Mouse (Mus musculus): ENCODE measurements around the gene Cblb. TPM values are rescaled to one million over a fixed set of nuclear protein-coding genes. Genes with fewer than 3 reads are reported as not detected.

The Cblb gene
- polyA plus RNA-seq, 1 experiment from 2014 or later = 7.9 TPM

- H3K9me3 ChIP-seq (replicated peaks) = no peaks in the 10 kb centered on the region
- H3K36me3 ChIP-seq = no peaks in the 10 kb centered on the region
- H3K27me3 ChIP-seq = no peaks in the 10 kb centered on the region
- H3K4me2 ChIP-seq = 0 out of 2 replicates have a peak overlapping the region, but pooled peaks have one; percentile 3
- no peak for ATAC-seq (replicated peaks; ENCODE audit: insufficient number of reproducible peaks, insufficient read depth, low FRiP score, low read depth)
- peak overlapping the region; percentile 65 for H3K27ac ChIP-seq
- no peak overlapping the region for H3K4me3 ChIP-seq
- 0 out of 2 replicates have a peak overlapping the region, but pooled peaks have one; percentile 7 for H3K9ac ChIP-seq
- WGBS = 50% methylated on average over 4 of the region's 4 CpGs
- peaks cover 65% of the 10 kb centered on the region for H3K4me1 ChIP-seq (replicated peaks)
These were observed 28.5 kb downstream of the Cblb start for GRCm38 (mm10) chr16:52059535-52059934.

- Histone ChIP-seq H3K4me1 (replicated peaks) (peaks cover 64% of the 10 kb centered on the region), H3K4me3 (no peak overlapping the region), H3K36me3 (no peaks in the 10 kb centered on the region), H3K9me3 (replicated peaks) (no peaks in the 10 kb centered on the region), H3K4me2 (peak overlapping the region; percentile 41), H3K9ac (no peak overlapping the region), H3K27ac (peak overlapping the region; percentile 72), H3K27me3 (no peaks in the 10 kb centered on the region)
- ATAC-seq (replicated peaks; ENCODE audit: insufficient number of reproducible peaks, insufficient read depth, low FRiP score, low read depth) = no peak
- 57% methylated on average over 17 of the region's 17 CpGs for WGBS
These were observed 29.2 kb downstream of the Cblb start for GRCm38 (mm10) chr16:52060100-52060719.

DNA sequence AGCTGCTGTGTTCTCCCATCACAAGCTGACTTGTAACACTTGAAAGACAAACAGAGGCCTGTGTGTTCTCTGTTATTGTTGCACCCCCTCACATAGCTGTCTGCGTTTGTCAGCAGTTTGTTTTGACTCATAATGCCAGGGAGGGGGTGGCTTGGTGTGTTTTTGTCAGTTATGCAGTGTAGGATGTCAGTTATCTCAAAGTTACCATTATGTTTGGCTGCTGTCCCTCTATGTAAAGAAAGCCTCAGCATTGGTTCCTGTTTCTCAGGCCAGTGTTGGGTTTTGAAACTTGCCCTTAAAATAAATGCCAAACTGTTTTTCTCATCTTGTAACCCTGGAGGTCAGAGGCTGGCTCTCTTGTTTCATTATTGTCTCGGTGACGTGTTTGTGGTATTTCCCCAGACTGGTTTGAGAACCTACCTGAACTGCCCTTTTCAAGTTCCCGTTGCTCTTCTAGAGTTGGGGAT lies 30.0 kb downstream of the Cblb start:
- Histone ChIP-seq H3K9ac (no peak overlapping the region), H3K9me3 (replicated peaks) (no peaks in the 10 kb centered on the region), H3K27ac (peak overlapping the region; percentile 72), H3K4me2 (peak overlapping the region; percentile 41), H3K4me1 (replicated peaks) (peaks cover 58% of the 10 kb centered on the region), H3K27me3 (no peaks in the 10 kb centered on the region), H3K4me3 (no peak overlapping the region), H3K36me3 (no peaks in the 10 kb centered on the region)
- WGBS = 28% methylated on average over 4 of the region's 4 CpGs
- ATAC-seq (replicated peaks; ENCODE audit: insufficient number of reproducible peaks, insufficient read depth, low FRiP score, low read depth) = no peak; the same call in 1 of the 2 replicates

GRCm38 (mm10) chr16:52064309-52065105 lies 33.5 kb downstream of the Cblb start:
- ATAC-seq (replicated peaks; ENCODE audit: insufficient number of reproducible peaks, insufficient read depth, low FRiP score, low read depth) = peak; percentile 58; the same call in 1 of the 2 replicates
- WGBS = 53% methylated on average over 12 of the region's 12 CpGs
- H3K4me1 ChIP-seq (replicated peaks) = peaks cover 58% of the 10 kb centered on the region

DNA sequence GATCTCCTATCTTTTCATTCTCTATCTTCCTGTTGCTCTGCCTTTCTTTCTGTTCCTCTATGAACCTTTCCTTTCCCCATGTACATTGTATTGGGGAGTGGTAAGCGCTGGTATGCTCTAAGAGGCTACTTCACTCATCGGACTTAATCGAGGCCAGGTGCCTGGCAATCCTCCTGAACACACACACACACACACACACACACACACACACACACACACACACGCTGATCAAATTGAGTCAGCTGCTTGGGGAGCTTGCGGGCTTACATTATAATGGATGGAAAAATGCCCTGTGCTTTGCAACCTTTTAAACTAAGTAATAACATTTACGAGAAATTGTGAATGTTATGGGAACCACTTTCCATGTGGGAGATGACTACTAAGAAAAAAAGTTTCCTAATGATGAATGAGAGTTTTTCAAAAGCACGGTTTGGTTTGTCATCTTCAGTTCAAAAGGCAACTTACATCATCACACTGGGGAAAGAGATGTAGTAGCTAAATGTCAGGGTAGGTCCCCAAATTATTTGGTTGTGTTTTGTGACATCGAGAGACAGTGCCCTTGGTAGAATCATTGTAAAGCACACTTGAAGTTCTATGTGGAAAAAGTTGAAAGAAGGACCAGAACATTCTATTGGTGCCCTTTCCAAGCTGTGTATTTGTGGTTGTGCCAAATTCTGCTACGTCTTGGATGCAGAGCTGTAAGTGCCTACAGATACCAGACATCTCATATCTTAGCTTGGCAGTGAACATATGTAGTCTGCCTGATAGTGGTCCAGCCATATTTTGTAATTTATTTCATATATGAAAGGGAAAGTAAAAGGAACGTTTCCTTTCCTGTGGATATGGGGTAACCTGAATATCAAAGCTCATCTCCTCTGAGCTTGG lies 36.8 kb downstream of the Cblb start:
- H3K9ac ChIP-seq = no peak overlapping the region
- no peak overlapping the region for H3K4me2 ChIP-seq
- no peak overlapping the region for H3K4me3 ChIP-seq
- H3K9me3 ChIP-seq (replicated peaks) = no peaks in the 10 kb centered on the region
- WGBS = 62% methylated on average over 10 of the region's 10 CpGs
- peaks cover 59% of the 10 kb centered on the region for H3K4me1 ChIP-seq (replicated peaks)
- no peak overlapping the region for H3K27ac ChIP-seq
- ATAC-seq (replicated peaks; ENCODE audit: insufficient number of reproducible peaks, insufficient read depth, low FRiP score, low read depth) = no peak
- no peaks in the 10 kb centered on the region for H3K27me3 ChIP-seq
- no peaks in the 10 kb centered on the region for H3K36me3 ChIP-seq

More at GRCm38 (mm10) chr16:52064309-52065105, 33.5 kb downstream of the Cblb start:
- H3K27ac ChIP-seq = peak overlapping the region; percentile 53
- H3K4me2 ChIP-seq = peak overlapping the region; percentile 4; the same call in 1 of the 2 replicates
- H3K9ac ChIP-seq = no peak overlapping the region
- no peak overlapping the region for H3K4me3 ChIP-seq
- H3K9me3 ChIP-seq (replicated peaks) = no peaks in the 10 kb centered on the region
- no peaks in the 10 kb centered on the region for H3K27me3 ChIP-seq
- H3K36me3 ChIP-seq = no peaks in the 10 kb centered on the region

DNA sequence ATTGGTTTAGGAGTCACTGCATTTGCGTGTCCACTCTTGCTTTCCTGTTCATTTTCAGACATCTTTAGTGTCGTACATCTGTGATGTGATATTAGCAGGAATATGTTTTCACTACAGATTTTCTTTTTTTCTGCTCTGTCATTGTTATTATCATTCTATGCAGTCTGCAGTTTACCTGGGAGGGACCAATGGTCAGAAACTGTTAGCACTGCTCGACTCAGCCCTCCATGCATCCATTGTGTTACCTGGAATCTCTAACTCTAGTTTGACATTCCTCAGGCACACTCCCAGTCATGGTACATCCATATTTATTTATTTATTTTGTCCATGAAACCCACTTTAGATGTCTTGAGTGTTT lies 37.5 kb downstream of the Cblb start:
- no peaks in the 10 kb centered on the region for H3K9me3 ChIP-seq (replicated peaks)
- 92% methylated on average over 3 of the region's 3 CpGs for WGBS
- no peak overlapping the region for H3K4me3 ChIP-seq
- no peak for ATAC-seq (replicated peaks; ENCODE audit: insufficient number of reproducible peaks, insufficient read depth, low FRiP score, low read depth)
- H3K9ac ChIP-seq = no peak overlapping the region
- H3K27me3 ChIP-seq = no peaks in the 10 kb centered on the region
- no peaks in the 10 kb centered on the region for H3K36me3 ChIP-seq
- H3K4me1 ChIP-seq (replicated peaks) = peaks cover 62% of the 10 kb centered on the region
- no peak overlapping the region for H3K27ac ChIP-seq
- no peak overlapping the region for H3K4me2 ChIP-seq

DNA sequence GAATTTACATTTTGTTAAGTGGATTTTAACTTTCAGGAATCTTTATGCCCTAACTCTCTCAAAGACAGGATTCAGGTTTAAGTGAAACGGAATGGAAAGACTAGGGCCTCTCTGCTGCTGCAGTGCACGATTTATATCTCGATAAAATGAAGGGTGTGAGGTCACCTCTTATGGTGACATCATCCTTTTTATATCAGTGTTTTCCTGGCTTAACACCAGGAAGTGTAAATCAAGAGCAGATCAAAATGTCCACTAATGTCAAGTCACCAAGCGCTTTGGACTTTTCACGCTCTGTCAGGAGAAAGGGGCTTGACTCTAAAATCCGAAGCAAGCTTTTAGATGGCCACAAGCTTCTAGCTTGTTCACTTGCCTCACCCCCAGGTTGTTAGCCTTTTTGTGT lies 38.6 kb downstream of the Cblb start:
- H3K27ac ChIP-seq = peak overlapping the region; percentile 58
- 47% methylated on average over 6 of the region's 6 CpGs for WGBS
- peaks cover 56% of the 10 kb centered on the region for H3K4me1 ChIP-seq (replicated peaks)
- H3K9ac ChIP-seq = no peak overlapping the region
- no peak overlapping the region for H3K4me2 ChIP-seq
- H3K27me3 ChIP-seq = no peaks in the 10 kb centered on the region
- ATAC-seq (replicated peaks; ENCODE audit: insufficient number of reproducible peaks, insufficient read depth, low FRiP score, low read depth) = no peak
- no peaks in the 10 kb centered on the region for H3K36me3 ChIP-seq
- H3K4me3 ChIP-seq = no peak overlapping the region
- H3K9me3 ChIP-seq (replicated peaks) = no peaks in the 10 kb centered on the region

GRCm38 (mm10) chr16:52070128-52070527 lies 39.1 kb downstream of the Cblb start:
- H3K9me3 ChIP-seq (replicated peaks) = no peaks in the 10 kb centered on the region
- no peak overlapping the region for H3K4me2 ChIP-seq
- no peak overlapping the region for H3K9ac ChIP-seq
- H3K4me1 ChIP-seq (replicated peaks) = peaks cover 53% of the 10 kb centered on the region
- WGBS = 73% methylated on average over 5 of the region's 5 CpGs
- H3K27me3 ChIP-seq = no peaks in the 10 kb centered on the region
- peak overlapping the region; percentile 58 for H3K27ac ChIP-seq
- no peak overlapping the region for H3K4me3 ChIP-seq
- no peak for ATAC-seq (replicated peaks; ENCODE audit: insufficient number of reproducible peaks, insufficient read depth, low FRiP score, low read depth)
- no peaks in the 10 kb centered on the region for H3K36me3 ChIP-seq

GRCm38 (mm10) chr16:52071290-52071689 lies 40.3 kb downstream of the Cblb start:
- no peak for ATAC-seq (replicated peaks; ENCODE audit: insufficient number of reproducible peaks, insufficient read depth, low FRiP score, low read depth)
- Histone ChIP-seq H3K9ac (no peak overlapping the region), H3K27me3 (no peaks in the 10 kb centered on the region), H3K4me3 (no peak overlapping the region), H3K27ac (peak overlapping the region; percentile 90), H3K4me1 (replicated peaks) (peaks cover 53% of the 10 kb centered on the region), H3K4me2 (no peak overlapping the region), H3K9me3 (replicated peaks) (no peaks in the 10 kb centered on the region), H3K36me3 (no peaks in the 10 kb centered on the region)
- WGBS = 56% methylated on average over 2 of the region's 2 CpGs

- 19% methylated on average over 6 of the region's 6 CpGs for WGBS
- no peaks in the 10 kb centered on the region for H3K36me3 ChIP-seq
- H3K4me3 ChIP-seq = no peak overlapping the region
- H3K27me3 ChIP-seq = no peaks in the 10 kb centered on the region
- no peaks in the 10 kb centered on the region for H3K9me3 ChIP-seq (replicated peaks)
- peak; percentile 83 for ATAC-seq (replicated peaks; ENCODE audit: insufficient number of reproducible peaks, insufficient read depth, low FRiP score, low read depth)
- H3K27ac ChIP-seq = peak overlapping the region; percentile 90
- H3K4me2 ChIP-seq = peak overlapping the region; percentile 46
- no peak overlapping the region for H3K9ac ChIP-seq
- H3K4me1 ChIP-seq (replicated peaks) = peaks cover 55% of the 10 kb centered on the region
These were observed 40.8 kb downstream of the Cblb start for GRCm38 (mm10) chr16:52071766-52072209.

GRCm38 (mm10) chr16:52076652-52077051 lies 45.6 kb downstream of the Cblb start:
- H3K27me3 ChIP-seq = no peaks in the 10 kb centered on the region
- H3K27ac ChIP-seq = peak overlapping the region; percentile 28; the same call in 1 of the 2 replicates
- no peaks in the 10 kb centered on the region for H3K9me3 ChIP-seq (replicated peaks)
- no peak overlapping the region for H3K9ac ChIP-seq
- no peak overlapping the region for H3K4me2 ChIP-seq
- H3K4me3 ChIP-seq = no peak overlapping the region
- H3K36me3 ChIP-seq = no peaks in the 10 kb centered on the region
- 51% methylated on average over 7 of the region's 7 CpGs for WGBS
- ATAC-seq (replicated peaks; ENCODE audit: insufficient number of reproducible peaks, insufficient read depth, low FRiP score, low read depth) = no peak
- peaks cover 44% of the 10 kb centered on the region for H3K4me1 ChIP-seq (replicated peaks)
